Mouse (Mus musculus) bone marrow, adult 2 months (tissue): ENCODE results near the gene Psme3. TPM values are rescaled to one million over a fixed set of nuclear protein-coding genes. Genes with fewer than 3 reads are reported as not detected.

Experiments
- H3K27ac ChIP-seq: fragments of 200-500 bp; 2 replicates; pipeline ENCODE4 v1.5.1; 2012; ENCODE audit warnings: low read depth, mild to moderate bottlenecking, control low read depth, inconsistent platforms, low read length; ENCODE audit not compliant: control insufficient read depth, poor library complexity, insufficient read depth
- H3K4me1 ChIP-seq: fragments of 200-500 bp; 2 replicates; pipeline ENCODE4 v1.6.1; 2011; ENCODE audit warnings: low read length; ENCODE audit not compliant: control insufficient read depth, insufficient read depth
- H3K4me3 ChIP-seq: fragments of 200-500 bp; replicated peaks from 2 replicates; pipeline ENCODE3; 2011; ENCODE audit warnings: mild to moderate bottlenecking, low read depth, low read length, control low read depth; ENCODE audit not compliant: control insufficient read depth
- CTCF ChIP-seq: fragments of 200-500 bp; IDR thresholded peaks from 2 replicates; pipeline ENCODE4 v1.5.1; 2011; ENCODE audit warnings: low read length, control low read depth; ENCODE audit not compliant: control insufficient read depth, insufficient read depth
- POLR2A ChIP-seq: fragments of 200-500 bp; IDR thresholded peaks from 2 replicates; pipeline ENCODE4 v1.6.1; 2011; ENCODE audit warnings: low read depth, mild to moderate bottlenecking, control low read depth, low read length, borderline replicate concordance; ENCODE audit not compliant: control insufficient read depth
- WGBS: fragments of 180-500 bp; shearing (Covaris S2); methylation state at CpG from one replicate; pipeline ENCODE4 v1.1.7; 2018; 5-methylcytosine and 5-hydroxymethylcytosine counted together
- polyA plus RNA-seq: library from polyadenylated mRNA; stranded (reverse); fragments of >200 nt; gene quantifications from 2 replicates; pipeline ENCODE4 v1.2.4, GENCODE M21; 2011; ENCODE audit warnings: low replicate concordance; ENCODE audit not compliant: missing spikeins, insufficient read depth, insufficient read length

The Psme3 gene
- polyA plus RNA-seq, 1 experiment = 114 TPM

DNA sequence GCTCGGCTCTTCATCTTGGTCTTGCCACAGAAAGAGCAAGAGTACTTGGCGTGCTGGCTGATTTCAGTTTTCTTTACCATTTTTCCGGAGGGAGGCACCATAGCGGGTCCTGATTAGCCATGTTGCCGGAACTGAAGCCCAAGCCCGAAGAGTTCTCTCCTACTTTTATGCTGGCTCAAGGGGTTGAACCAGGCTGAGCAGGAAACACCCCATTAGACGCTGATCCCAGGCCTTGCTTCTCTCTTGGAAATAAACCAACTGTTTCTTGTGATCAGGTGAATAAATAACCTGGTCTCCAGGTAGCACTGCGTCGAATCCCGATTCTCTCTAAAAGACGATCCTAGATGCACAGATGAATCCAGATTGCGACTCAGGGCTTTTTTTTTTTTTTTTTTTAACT, 37.4 kb downstream of the Psme3 start:
- WGBS = 89% methylated on average over 12 of the region's 12 CpGs
- Histone ChIP-seq H3K4me3 (no peak overlapping the region), H3K4me1 (peaks cover 2% of the 10 kb centered on the region; the same call in 1 of the 2 replicates), H3K27ac (no peak overlapping the region)
- no peak for TF ChIP-seq POLR2A
- no peak for TF ChIP-seq CTCF

DNA sequence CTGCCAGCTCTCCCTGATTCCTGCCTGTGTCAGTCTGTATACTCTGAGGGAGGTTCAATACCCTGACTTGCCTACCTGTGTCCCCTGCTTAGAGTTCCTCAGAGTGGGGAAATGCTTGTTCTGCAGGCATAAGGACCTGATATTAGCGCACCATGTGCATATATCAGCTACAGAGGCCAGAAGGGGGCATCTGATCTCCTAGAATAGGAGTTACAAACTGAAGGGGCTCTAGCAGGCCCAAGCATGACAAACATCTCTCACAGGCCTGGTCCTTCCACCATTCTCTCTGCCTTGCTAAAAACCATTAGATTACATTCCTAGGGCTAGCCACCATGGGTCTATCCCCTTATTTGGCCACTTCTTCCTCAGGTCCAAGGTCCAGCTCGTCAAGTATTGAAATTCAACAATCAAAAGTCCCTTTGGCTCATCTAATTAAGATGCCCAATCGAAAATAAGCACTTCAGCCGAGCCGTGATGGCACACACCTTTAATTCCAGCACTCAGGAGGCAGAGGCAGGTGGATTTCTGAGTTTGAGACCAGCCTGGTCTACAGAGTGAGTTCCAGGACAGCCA, 38.5 kb downstream of the Psme3 start:
- TF ChIP-seq POLR2A (no peak), CTCF (no peak)
- Histone ChIP-seq H3K27ac (no peak overlapping the region), H3K4me1 (peaks cover 2% of the 10 kb centered on the region; the same call in 1 of the 2 replicates), H3K4me3 (no peak overlapping the region)
- 85% methylated on average over 5 of the region's 5 CpGs for WGBS

DNA sequence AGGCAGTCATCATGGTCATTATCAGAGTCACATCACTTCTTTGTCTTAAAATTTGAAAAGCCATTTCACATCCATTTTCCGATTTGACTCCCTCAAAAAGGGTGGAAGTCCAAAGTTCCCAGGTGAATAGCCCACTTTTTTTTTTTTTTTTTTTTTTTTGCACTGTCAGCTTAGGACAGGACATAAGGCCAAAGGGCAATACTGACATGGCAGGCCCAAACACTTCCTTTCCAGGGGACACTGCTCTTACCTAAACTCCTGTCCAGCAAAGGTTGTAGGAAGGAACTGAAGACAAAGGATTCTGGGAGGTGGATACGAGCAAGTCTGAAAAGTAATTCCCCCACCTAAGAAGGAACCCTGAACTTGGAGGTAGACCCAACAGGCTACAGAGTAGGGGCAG, 39.9 kb downstream of the Psme3 start:
- peaks cover 2% of the 10 kb centered on the region; the same call in 1 of the 2 replicates for H3K4me1 ChIP-seq
- H3K27ac ChIP-seq = no peak overlapping the region
- 68% methylated on average over 2 of the region's 2 CpGs for WGBS
- no peak for TF ChIP-seq POLR2A
- TF ChIP-seq CTCF = no peak
- H3K4me3 ChIP-seq = no peak overlapping the region

DNA sequence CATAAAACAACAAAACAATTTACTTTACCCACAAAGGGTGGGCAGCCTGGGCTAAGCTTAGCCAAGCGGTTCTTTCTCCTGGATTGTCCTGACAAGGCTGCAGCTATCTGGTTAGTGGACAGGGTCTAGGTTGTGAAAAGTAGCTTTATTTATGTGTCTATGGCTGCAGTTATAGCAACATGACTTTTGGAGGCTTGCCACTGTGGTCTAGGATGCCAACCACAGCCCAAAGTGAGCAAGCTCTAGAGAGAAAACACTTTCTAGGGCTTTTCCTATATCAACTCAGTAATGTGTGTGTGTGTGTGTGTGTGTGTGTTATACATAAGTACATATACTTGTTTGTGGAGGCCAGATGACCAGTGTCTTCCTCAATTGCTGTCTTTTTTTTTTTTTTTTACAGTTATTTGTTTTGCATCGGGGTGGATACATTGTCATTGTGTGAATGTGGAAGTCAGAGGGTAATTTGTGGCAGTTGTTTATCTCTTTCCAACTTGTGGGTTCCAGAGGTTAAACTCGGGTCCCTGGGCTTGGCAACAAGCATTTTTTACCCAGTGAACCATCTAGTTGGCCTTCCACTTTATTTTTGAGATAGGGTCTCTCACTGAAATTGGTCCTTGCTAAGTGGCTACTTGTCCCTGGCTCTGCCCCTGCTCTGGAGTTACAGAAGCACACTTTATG, 41.6 kb downstream of the Psme3 start:
- 17% methylated on average over 3 of the region's 3 CpGs for WGBS
- TF ChIP-seq POLR2A (no peak), CTCF (no peak)
- H3K27ac ChIP-seq = no peak overlapping the region
- H3K4me1 ChIP-seq = peaks cover 2% of the 10 kb centered on the region; the same call in 1 of the 2 replicates
- H3K4me3 ChIP-seq = no peak overlapping the region

DNA sequence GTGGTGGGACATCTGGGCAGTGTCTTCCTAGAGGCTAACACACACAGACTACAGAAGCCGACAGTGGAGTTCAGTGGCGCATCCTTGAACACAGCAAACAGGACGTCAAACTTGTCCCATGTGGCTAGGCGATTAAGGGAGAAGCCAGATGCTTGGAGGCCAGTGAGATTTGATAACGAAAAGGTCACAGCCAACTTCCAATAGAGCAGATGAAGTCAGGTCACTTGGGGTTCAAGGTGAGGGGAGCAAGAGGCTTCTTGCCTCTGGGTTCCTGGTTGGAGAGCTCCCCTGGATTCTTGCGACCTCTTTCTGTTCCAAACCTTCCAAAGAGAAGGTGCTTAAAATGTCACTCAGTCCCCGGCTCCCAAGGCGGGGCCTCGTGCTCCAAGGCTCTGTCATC, 43.8 kb downstream of the Psme3 start:
- TF ChIP-seq CTCF = no peak
- no peak for TF ChIP-seq POLR2A
- Histone ChIP-seq H3K4me3 (no peak overlapping the region), H3K27ac (no peak overlapping the region), H3K4me1 (peaks cover 2% of the 10 kb centered on the region; the same call in 1 of the 2 replicates)
- 82% methylated on average over 9 of the region's 9 CpGs for WGBS

DNA sequence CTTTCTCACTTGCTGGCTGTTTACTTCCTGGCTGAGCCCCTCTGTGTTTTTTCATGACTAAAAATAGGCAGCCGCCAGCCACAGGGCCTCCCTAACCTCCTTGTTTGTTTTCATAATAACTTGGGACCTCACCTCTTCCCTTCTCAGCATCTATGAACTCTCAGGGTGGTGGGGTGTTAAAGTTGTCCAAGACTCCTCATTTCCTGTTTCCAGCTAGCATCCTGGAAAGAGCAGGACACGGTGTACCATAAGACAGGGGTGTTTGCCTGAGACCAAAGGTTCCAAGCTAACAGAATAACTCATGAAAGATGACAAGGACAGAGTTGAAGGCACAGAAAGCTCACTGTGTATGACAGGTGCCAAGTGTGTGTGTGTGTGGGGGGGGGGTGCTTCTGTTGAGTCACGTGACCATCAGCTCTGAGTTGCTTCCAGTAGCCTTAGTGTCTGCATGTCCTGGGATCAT, 44.7 kb downstream of the Psme3 start:
- Histone ChIP-seq H3K4me3 (no peak overlapping the region), H3K4me1 (peaks cover 2% of the 10 kb centered on the region; the same call in 1 of the 2 replicates), H3K27ac (no peak overlapping the region)
- 25% methylated on average over 3 of the region's 3 CpGs for WGBS
- no peak for TF ChIP-seq CTCF
- TF ChIP-seq POLR2A = no peak

DNA sequence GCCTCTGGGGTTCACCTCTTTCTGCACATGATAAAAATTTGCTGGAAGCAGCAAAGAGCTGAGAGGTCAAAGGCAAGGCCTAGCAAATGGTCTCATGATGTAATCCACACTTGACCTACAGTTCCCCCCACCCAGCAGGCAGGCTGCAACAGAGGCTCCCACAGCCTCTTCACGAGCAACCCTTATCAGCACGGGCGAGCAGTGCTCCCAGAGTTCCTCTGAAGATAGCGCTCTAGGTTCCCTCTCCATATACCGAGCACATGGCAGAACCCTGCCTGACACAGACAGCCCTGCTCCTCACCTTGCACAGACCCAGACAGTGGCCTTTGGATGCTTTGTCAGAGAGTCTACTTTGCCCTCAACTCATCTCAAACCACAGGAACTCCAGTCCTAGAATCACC, 48.5 kb downstream of the Psme3 start:
- Histone ChIP-seq H3K4me3 (no peak overlapping the region), H3K27ac (no peak overlapping the region; the same call in 1 of the 2 replicates), H3K4me1 (no peaks in the 10 kb centered on the region)
- 50% methylated on average over 5 of the region's 5 CpGs for WGBS
- TF ChIP-seq CTCF (no peak), POLR2A (no peak)

DNA sequence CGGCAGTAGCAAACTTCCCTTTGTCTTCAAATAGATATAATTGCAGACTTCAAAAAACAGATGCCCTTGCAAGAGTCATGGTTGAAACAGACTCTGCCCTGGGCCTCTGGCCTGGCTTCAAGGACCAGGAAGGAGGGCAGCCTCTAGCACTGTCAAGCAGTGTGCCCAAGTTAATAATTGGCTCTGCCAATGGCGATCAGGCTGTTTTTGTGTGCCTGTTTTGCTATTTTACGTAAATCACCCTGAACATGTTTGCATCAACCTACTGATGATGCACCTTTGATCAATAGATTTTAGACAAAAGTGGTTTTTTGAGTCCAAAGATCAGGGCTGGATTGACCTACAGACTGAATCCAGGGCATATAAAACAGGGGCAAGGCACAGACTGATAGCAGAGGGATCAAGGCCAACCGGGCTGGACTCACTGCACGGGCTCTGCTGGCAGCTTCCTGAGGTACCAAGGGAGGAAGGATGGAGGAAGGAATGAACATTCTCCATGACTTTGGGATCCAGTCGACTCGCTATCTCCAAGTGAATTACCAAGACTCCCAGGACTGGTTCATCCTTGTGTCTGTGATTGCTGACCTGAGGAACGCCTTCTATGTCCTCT, 51.4 kb downstream of the Psme3 start, which contains the start of gene G6pc:
G6pc (plus strand) TSS at position 236 of the 610 bp plus-strand sequence.
- Histone ChIP-seq H3K27ac (no peak within 1 kb of the TSS), H3K4me1 (no peaks in the 10 kb centered on the region), H3K4me3 (no peak within 1 kb of the TSS)
- 87% methylated on average over 8 of the region's 8 CpGs for WGBS
- no peak for TF ChIP-seq POLR2A
- no peak for TF ChIP-seq CTCF
